Mouse (Mus musculus) lung, embryonic 14.5 days (tissue): ENCODE data around the gene Ash1l. TPM values are rescaled to one million over a fixed set of nuclear protein-coding genes. Genes with fewer than 3 reads are reported as not detected.

Experiments
- ATAC-seq: fragments of 200-750 bp; cut with Nextera tagmentation; 2 replicates; pipeline ENCODE4 v1.8.0; 2017; ENCODE audit warnings: mild to moderate bottlenecking, moderate TSS enrichment, moderate library complexity; ENCODE audit not compliant: insufficient read depth
- DNase-seq: peaks from one replicate; pipeline ENCODE4 v3.0.0-alpha.2; 2015
- H3K27ac ChIP-seq: fragments of 300-500 bp; sonication (generic); 2 replicates; pipeline ENCODE4 v1.5.1; 2014; ENCODE audit warnings: low read depth, mild to moderate bottlenecking, moderate library complexity
- H3K27me3 ChIP-seq: fragments of 300-500 bp; sonication (generic); 2 replicates; pipeline ENCODE4 v1.6.1; 2014; ENCODE audit warnings: low read length, control low read depth; ENCODE audit not compliant: insufficient read depth
- H3K36me3 ChIP-seq: fragments of 300-500 bp; sonication (generic); 2 replicates; pipeline ENCODE4 v1.6.1; 2014; ENCODE audit warnings: control low read depth; ENCODE audit not compliant: insufficient read depth
- H3K4me1 ChIP-seq: fragments of 300-500 bp; sonication (generic); 2 replicates; pipeline ENCODE4 v1.6.1; 2014; ENCODE audit warnings: antibody characterized with exemption, control low read depth; ENCODE audit not compliant: insufficient read depth
- H3K4me2 ChIP-seq: fragments of 300-500 bp; sonication (generic); 2 replicates; pipeline ENCODE4 v1.6.1; 2014; ENCODE audit warnings: mild to moderate bottlenecking
- H3K4me3 ChIP-seq: fragments of 300-500 bp; sonication (generic); 2 replicates; pipeline ENCODE4 v1.5.1; 2014; ENCODE audit warnings: low read depth, low read length
- H3K9ac ChIP-seq: fragments of 300-500 bp; sonication (generic); 2 replicates; pipeline ENCODE4 v1.6.1; 2014
- H3K9me3 ChIP-seq: fragments of 300-500 bp; sonication (generic); 2 replicates; pipeline ENCODE4 v1.6.1; 2016; ENCODE audit warnings: low read depth, low read length, control low read depth
- CTCF ChIP-seq: IDR thresholded peaks from 2 replicates; pipeline ENCODE4 v1.5.1; 2016; ENCODE audit warnings: antibody characterized with exemption, low read depth
- WGBS: fragments of 180-500 bp; shearing (Covaris S2); extraction: QIAGEN DNeasy Blood & Tissue Kit; methylation state at CpG from one replicate; pipeline ENCODE4 v1.1.7; 2014; 5-methylcytosine and 5-hydroxymethylcytosine counted together
- polyA plus RNA-seq: library from polyadenylated mRNA; unstranded; fragments of >200 nt; fragmentation: Nextera tagmentation; extraction: Ambion mirVana; gene quantifications from 2 replicates; pipeline ENCODE4 v1.2.1, GENCODE M21; 2014

Ash1l gene
- polyA plus RNA-seq, 1 experiment from 2014 or later = 23.1 TPM

DNA sequence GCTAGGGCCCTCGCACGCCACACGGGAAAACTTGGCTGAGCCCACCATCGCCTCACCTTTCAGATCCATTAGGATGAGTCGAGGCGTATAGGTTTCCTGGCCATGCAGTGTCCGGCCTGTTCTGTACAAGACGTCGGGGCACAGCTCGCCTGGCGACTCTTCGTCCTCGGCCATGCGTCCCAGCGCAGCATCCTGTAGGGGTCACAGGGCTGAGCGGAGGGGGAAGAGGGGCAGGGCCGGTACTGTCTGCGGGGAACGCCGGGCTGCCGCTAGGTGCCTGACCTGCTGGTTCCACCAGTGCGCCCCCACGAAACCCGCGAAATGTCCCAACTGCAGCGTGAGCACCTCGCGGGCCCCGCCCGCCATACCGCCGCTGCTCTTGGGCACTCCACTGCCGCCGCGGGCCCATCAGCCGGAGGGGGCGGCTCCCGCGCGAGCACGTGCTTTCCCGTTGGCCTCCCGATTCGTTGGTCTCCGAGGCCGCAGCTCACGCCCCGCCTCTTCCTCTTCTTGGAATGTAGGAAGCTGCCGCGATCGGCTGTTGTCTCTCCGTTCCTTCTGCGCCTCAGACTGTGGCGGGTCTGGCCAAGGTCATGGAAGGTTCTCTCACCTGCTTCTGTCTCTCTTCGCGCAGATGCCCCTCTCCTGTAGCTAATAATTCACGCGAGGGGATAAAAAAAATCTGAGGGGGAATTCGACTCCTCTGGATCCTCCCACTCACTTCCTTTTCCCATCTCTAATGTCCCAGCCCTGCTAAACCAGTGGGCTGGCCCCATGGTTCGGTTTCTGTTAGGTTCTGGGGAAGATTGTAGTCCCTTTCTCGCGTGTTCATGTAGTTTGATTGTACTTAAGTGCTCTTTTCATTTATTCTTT is 36.7 kb upstream of the Ash1l start, which contains the start of gene Msto1:
Gene Msto1 (minus strand): TSS at position 489 of the 873 bp plus-strand sequence.
- Histone ChIP-seq H3K27me3 (no peaks in the 10 kb centered on the region), H3K9me3 (no peaks in the 10 kb centered on the region), H3K4me1 (peaks cover 8% of the 10 kb centered on the region; the same call in 1 of the 2 replicates), H3K9ac (peak within 1 kb of the TSS; percentile 71), H3K27ac (peak within 1 kb of the TSS; percentile 44), H3K4me3 (peak within 1 kb of the TSS; percentile 68), H3K4me2 (peak within 1 kb of the TSS; percentile 86), H3K36me3 (peaks cover 39% of the 10 kb centered on the region)
- ATAC-seq (peak; percentile 97), DNase-seq (peak; percentile 96)
- TF ChIP-seq CTCF = peak; percentile 33
- under 1% methylated on average over 61 of the region's 62 CpGs for WGBS

DNA sequence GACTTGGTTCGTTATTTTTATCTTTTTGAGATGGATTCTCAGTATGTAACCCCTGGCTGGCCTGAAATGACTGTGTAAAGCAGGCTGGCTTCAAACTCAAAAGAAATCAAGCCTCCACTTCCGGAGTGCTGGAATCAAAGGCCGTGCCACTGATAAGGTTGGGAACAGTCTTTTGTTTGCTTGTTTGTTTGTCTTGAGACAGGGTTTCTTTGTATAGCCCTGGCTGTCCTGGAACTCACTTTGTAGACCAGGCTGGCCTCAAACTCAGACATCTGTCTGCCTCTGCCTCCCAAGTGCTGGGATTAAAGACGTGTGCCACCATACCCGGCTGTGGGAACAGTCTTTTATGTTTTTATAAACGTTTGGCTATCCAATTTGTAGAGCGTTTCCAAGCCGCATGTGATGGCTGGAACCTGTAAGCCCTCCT is 36.0 kb upstream of the Ash1l start:
- Histone ChIP-seq H3K9ac (peak overlapping the region; percentile 71), H3K36me3 (peaks cover 32% of the 10 kb centered on the region), H3K9me3 (no peaks in the 10 kb centered on the region), H3K4me2 (peak overlapping the region; percentile 86), H3K4me1 (peaks cover 8% of the 10 kb centered on the region; the same call in 1 of the 2 replicates), H3K27ac (peak overlapping the region; percentile 44), H3K27me3 (no peaks in the 10 kb centered on the region), H3K4me3 (peak overlapping the region; percentile 68)
- DNase-seq (no peak), ATAC-seq (no peak)
- 22% methylated on average over 8 of the region's 8 CpGs for WGBS
- no peak for TF ChIP-seq CTCF

DNA sequence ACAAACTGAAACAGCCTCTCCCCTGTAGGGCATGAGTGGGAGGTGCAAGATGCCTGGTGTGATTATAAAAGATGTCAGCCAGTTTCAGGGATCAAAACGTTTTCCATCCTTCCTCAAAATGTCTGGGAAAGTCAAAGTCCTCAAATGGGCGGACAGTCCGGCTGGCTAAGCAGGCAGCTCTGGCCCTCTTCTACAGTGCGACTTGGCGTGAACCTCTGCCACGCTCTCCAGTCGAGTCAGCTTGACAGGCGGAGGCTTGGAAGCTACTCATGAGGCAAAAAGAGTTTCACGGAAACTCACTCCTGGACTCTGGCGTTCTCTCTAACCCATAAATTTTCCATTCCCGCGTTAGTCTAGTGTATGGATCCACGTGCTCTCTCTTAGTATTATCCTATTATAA is 31.4 kb upstream of the Ash1l start:
- ATAC-seq (no peak), DNase-seq (no peak)
- WGBS = 72% methylated on average over 13 of the region's 13 CpGs
- Histone ChIP-seq H3K4me3 (no peak overlapping the region), H3K4me1 (peaks cover 4% of the 10 kb centered on the region; the same call in 1 of the 2 replicates), H3K9me3 (no peaks in the 10 kb centered on the region), H3K36me3 (peaks cover 33% of the 10 kb centered on the region), H3K27me3 (no peaks in the 10 kb centered on the region), H3K4me2 (no peak overlapping the region), H3K9ac (no peak overlapping the region), H3K27ac (no peak overlapping the region)
- TF ChIP-seq CTCF = no peak

DNA sequence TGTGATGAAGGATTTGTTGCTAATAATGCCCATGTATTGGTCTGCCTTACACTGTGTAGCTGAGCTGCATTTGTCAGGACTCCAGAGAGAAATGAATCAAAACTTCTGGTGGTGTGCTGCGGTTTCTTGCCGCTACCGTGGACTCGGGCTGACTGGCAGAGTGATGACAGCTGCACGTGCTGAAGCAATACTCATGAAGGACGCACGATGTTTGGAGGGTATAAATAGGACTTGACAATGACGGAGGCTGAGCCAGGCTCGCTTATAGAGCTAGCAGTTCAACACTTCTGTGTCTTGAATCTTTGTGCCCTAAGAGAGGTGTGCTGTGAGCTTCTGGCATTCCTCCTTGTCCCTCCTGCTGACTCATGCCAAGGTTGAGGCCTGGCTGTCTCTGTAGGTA is 29.0 kb upstream of the Ash1l start:
- DNase-seq (no peak), ATAC-seq (no peak)
- 91% methylated on average over 9 of the region's 9 CpGs for WGBS
- Histone ChIP-seq H3K27ac (no peak overlapping the region), H3K9ac (no peak overlapping the region), H3K4me2 (no peak overlapping the region), H3K36me3 (peaks cover 55% of the 10 kb centered on the region), H3K4me3 (no peak overlapping the region), H3K27me3 (no peaks in the 10 kb centered on the region), H3K9me3 (no peaks in the 10 kb centered on the region), H3K4me1 (no peaks in the 10 kb centered on the region)
- no peak for TF ChIP-seq CTCF

DNA sequence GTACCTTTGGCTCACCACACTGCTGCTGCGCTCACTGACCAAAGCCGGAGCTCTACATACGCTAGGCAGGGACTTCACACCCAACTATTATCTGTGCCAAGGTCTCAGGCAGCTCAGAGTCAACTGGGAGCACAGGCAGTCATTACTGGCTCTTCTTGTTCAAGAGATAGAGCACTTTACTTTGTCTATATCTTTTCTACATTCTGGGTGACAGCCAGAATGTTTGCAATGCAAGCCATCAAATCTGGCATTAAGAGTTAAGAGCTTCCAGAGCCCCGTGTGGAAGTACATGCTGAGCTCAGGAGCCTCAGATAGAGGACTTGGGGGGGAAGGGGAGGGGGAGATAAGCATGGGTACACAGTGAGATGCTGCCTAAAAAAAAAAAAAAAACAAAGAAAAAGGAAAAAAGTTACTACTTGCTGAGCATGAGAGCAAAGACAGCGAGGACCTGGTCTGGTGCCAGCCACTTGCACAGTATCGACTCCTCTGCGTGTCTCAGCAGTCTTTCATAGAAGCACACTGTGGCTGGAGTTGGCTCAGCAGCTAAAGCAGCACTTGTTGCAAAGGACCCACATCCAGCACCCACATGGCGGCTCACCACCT is 26.3 kb upstream of the Ash1l start:
- H3K4me1 ChIP-seq = no peaks in the 10 kb centered on the region
- WGBS = 85% methylated on average over 8 of the region's 8 CpGs
- ATAC-seq (no peak), DNase-seq (no peak)
- TF ChIP-seq CTCF = no peak
- H3K9me3 ChIP-seq = no peaks in the 10 kb centered on the region
- no peak overlapping the region for H3K27ac ChIP-seq
- no peaks in the 10 kb centered on the region for H3K27me3 ChIP-seq
- no peak overlapping the region for H3K4me2 ChIP-seq
- H3K4me3 ChIP-seq = no peak overlapping the region
- no peak overlapping the region for H3K9ac ChIP-seq
- H3K36me3 ChIP-seq = peaks cover 82% of the 10 kb centered on the region

DNA sequence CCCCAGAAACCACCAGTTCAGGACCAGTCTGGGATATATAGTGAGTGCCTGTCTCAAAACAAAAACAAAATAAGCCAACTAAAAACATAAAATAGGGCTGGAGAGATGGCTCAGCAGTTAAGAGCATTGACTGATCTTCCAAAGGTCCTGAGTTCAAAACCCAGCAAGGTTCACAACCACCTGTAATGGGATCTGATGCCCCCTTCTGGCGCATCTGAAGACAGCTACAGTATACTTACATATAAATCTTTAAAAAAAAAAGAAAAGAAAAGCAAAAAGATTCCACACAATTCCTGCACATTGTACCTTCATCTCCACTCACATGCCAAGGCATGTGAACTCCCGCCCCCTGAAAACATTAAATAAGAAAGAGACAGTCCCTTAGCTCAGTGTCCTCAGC is 24.8 kb upstream of the Ash1l start:
- H3K4me3 ChIP-seq = no peak overlapping the region
- H3K27me3 ChIP-seq = no peaks in the 10 kb centered on the region
- no peak for DNase-seq
- no peaks in the 10 kb centered on the region for H3K4me1 ChIP-seq
- no peak for ATAC-seq
- peak; percentile 9; the same call in 1 of the 2 replicates for TF ChIP-seq CTCF
- H3K9me3 ChIP-seq = no peaks in the 10 kb centered on the region
- H3K9ac ChIP-seq = no peak overlapping the region
- no peak overlapping the region for H3K27ac ChIP-seq
- 82% methylated on average over 2 of the region's 2 CpGs for WGBS
- H3K4me2 ChIP-seq = no peak overlapping the region
- peaks cover 97% of the 10 kb centered on the region for H3K36me3 ChIP-seq

DNA sequence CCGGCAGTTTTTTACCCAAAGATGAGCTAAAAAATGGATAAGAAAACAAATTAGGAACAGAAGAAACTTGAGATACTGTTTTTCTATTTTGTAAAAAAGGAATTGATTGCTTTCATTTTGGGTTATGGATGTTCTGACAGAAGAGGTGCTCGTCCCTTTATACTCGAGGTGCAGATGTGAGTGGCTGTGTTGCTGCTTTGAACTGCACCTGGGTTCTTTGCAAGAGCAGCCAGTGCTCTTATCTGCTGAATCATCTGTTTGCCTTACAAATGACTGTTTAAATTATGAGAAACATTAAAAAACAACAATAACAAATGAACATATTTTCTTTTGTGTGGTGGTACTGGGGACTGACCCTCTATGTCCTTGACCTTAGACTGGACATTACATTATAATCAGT is 20.9 kb upstream of the Ash1l start:
- Histone ChIP-seq H3K9ac (no peak overlapping the region), H3K27me3 (no peaks in the 10 kb centered on the region), H3K9me3 (no peaks in the 10 kb centered on the region), H3K4me2 (no peak overlapping the region), H3K4me1 (no peaks in the 10 kb centered on the region), H3K27ac (no peak overlapping the region), H3K4me3 (no peak overlapping the region), H3K36me3 (peaks cover 89% of the 10 kb centered on the region)
- TF ChIP-seq CTCF = no peak
- WGBS = 76% methylated on average over 3 of the region's 3 CpGs
- no peak for ATAC-seq
- DNase-seq = no peak
